In genomic region chr6:90753656-90754055, GRCm38 (mm10) we compare ENCODE assay signal across 22 mouse cellular contexts.
A peak's percentile ranks its signal among the peaks of the same experiment; 100 is the strongest.
DNase-seq lines count a peak whose midpoint lies in the region; ATAC-seq and TF ChIP-seq lines count a peak whose summit lies in the region.
"Had no signal": no experiment of that assay in that cellular context is flagged by ENCODE, and none has a peak within 500 bp of the region (broad histone marks: within the 10 kb centered on the region; RNA-seq: fewer than 3 reads in every experiment).

No protein-coding gene starts in this region.

- in situ Hi-C loops in CH12.LX (cut with MboI; ENCODE audit: low pct_ligation_motif_present, low pct_unique_long_range_greater_than_20kb, low sequenced_read_pairs): no loop called here

- dilution Hi-C loops in CH12.LX (cut with MboI; ENCODE audit: extremely low pct_ligation_motif_present, extremely low pct_unique_long_range_greater_than_20kb, low sequenced_read_pairs): no loop called here

- peak overlapping the region; percentile 50 for H3K27ac ChIP-seq in CH12.LX (ENCODE audit: insufficient read depth, low read depth)
- H3K27ac ChIP-seq in brown adipose tissue, adult 24 weeks (replicated peaks; ENCODE audit: low read depth, low read length): peak overlapping the region; percentile 53
- peak overlapping the region; percentile 70 for H3K27ac ChIP-seq in liver, postnatal 0 days (ENCODE audit: low read depth)
- H3K27ac ChIP-seq: embryonic facial prominence, embryonic 13.5 days; forebrain, embryonic 12.5 days; heart, adult 2 months; hindbrain, embryonic 10.5 days; hindbrain, embryonic 15.5 days had no signal

- H3K4me2 ChIP-seq in CH12.LX (ENCODE audit: insufficient read depth, low read depth, poor library complexity, severe bottlenecking): peak overlapping the region; percentile 12; the same call in 1 of the 2 replicates
- peak overlapping the region; percentile 18; the same call in 1 of the 2 replicates for H3K4me2 ChIP-seq in liver, postnatal 0 days (ENCODE audit: low read depth, low read length)
- H3K4me2 ChIP-seq: embryonic facial prominence, embryonic 13.5 days; forebrain, embryonic 12.5 days; heart, embryonic 12.5 days; hindbrain, embryonic 15.5 days had no signal

- H3K27me3 ChIP-seq in CH12.LX (replicated peaks): no peaks in the 10 kb centered on the region
- no peaks in the 10 kb centered on the region for H3K27me3 ChIP-seq in liver, postnatal 0 days (ENCODE audit: insufficient read depth, low read length)
- H3K27me3 ChIP-seq: embryonic facial prominence, embryonic 13.5 days; forebrain, embryonic 12.5 days; heart, embryonic 12.5 days; hindbrain, embryonic 15.5 days; Patski had no signal

- peaks cover 76% of the 10 kb centered on the region for H3K79me2 ChIP-seq in CH12.LX (replicated peaks; ENCODE audit: control insufficient read depth, extremely low read depth, insufficient read depth, poor library complexity, severe bottlenecking)

- no peak for TF ChIP-seq RAD21 in CH12.LX (IDR thresholded peaks at IDR 0.05; ENCODE audit: low read depth, low read length)

- DNase-seq in kidney, adult 9 months: peak; percentile 26
- DNase-seq in kidney, adult 11 months: no peak
- no peak for DNase-seq in CH12.LX (ENCODE audit: extremely low read depth)
- DNase-seq in liver, postnatal 0 days: no peak
- no peak for DNase-seq in heart, adult 8-10 months (ENCODE audit: low spot score)
- DNase-seq in embryo, embryonic 9.5 days (ENCODE audit: extremely low spot score): no peak
- DNase-seq: adrenal gland, postnatal 25 days; cerebellum, adult 11 months; cerebellum, adult 8-10 months; cerebellum, postnatal 14 days; embryo, embryonic 11 days; gastrocnemius, postnatal 14 days; heart, adult 2 months had no signal

- no peak for ATAC-seq in liver, postnatal 0 days
- ATAC-seq: activated CD4-positive, CD25-positive, alpha-beta regulatory T cell, adult 4 months; forebrain, embryonic 16.5 days; Patski had no signal

- no peak for TF ChIP-seq POLR2A in CH12.LX (IDR thresholded peaks at IDR 0.05; ENCODE audit: low read depth, low read length)

- peaks cover 50 to 87% of the 10 kb centered on the region in 2 experiments for H3K4me1 ChIP-seq in CH12.LX (ENCODE audit: control insufficient read depth in 1 of 2, insufficient read depth in 2 of 2)
- peaks cover 19% of the 10 kb centered on the region for H3K4me1 ChIP-seq in brown adipose tissue, adult 24 weeks (ENCODE audit: control insufficient read depth, insufficient read depth, insufficient read length, low read length)
- peaks cover 64% of the 10 kb centered on the region for H3K4me1 ChIP-seq in liver, postnatal 0 days (ENCODE audit: insufficient read depth)
- H3K4me1 ChIP-seq: embryonic facial prominence, embryonic 13.5 days; forebrain, embryonic 12.5 days; hindbrain, embryonic 15.5 days had no signal

- peaks cover 5 to 73% of the 10 kb centered on the region in 2 experiments for H3K36me3 ChIP-seq in CH12.LX (replicated peaks in 1 of 2; ENCODE audit: control insufficient read depth in 1 of 2, insufficient read depth in 1 of 2, low read length in 1 of 2)
- H3K36me3 ChIP-seq in liver, postnatal 0 days (replicated peaks; ENCODE audit: insufficient read depth, low read length): no peaks in the 10 kb centered on the region
- H3K36me3 ChIP-seq: embryonic facial prominence, embryonic 13.5 days; heart, embryonic 12.5 days; hindbrain, embryonic 15.5 days had no signal

- no peaks in the 10 kb centered on the region for H3K9me3 ChIP-seq in CH12.LX (replicated peaks; ENCODE audit: low read length)
- H3K9me3 ChIP-seq in liver, postnatal 0 days (ENCODE audit: low read length): no peaks in the 10 kb centered on the region
- H3K9me3 ChIP-seq: embryonic facial prominence, embryonic 13.5 days; forebrain, embryonic 12.5 days; heart, embryonic 12.5 days; hindbrain, embryonic 10.5 days; hindbrain, embryonic 15.5 days had no signal

- no peak for TF ChIP-seq CTCF in CH12.LX (conservative IDR thresholded peaks at IDR 0.05 in 1 of 2, IDR thresholded peaks at IDR 0.05 in 1 of 2; ENCODE audit: low read depth in 2 of 2, low read length in 2 of 2)
- TF ChIP-seq CTCF in liver, postnatal 0 days (IDR thresholded peaks at IDR 0.05; ENCODE audit: low read depth): no peak

- no peak for TF ChIP-seq EP300 in CH12.LX (IDR thresholded peaks at IDR 0.05; ENCODE audit: low read length)
- TF ChIP-seq EP300 in liver, postnatal 0 days (IDR thresholded peaks at IDR 0.05; ENCODE audit: low read depth): no peak

- no peak overlapping the region for H3K4me3 ChIP-seq in CH12.LX (replicated peaks in 1 of 3; ENCODE audit: low read depth in 2 of 3, low read length in 2 of 3, poor library complexity in 1 of 3)
- no peak overlapping the region for H3K4me3 ChIP-seq in brown adipose tissue, adult 24 weeks (ENCODE audit: insufficient read depth, low read depth, low read length)
- no peak overlapping the region for H3K4me3 ChIP-seq in liver, postnatal 0 days (ENCODE audit: low read depth, low read length)
- H3K4me3 ChIP-seq: embryonic facial prominence, embryonic 13.5 days; forebrain, embryonic 12.5 days; heart, adult 2 months; heart, embryonic 12.5 days; hindbrain, embryonic 10.5 days; hindbrain, embryonic 15.5 days had no signal

- 0 out of 2 replicates have a peak overlapping the region, but pooled peaks have one; percentile 72 for H3K9ac ChIP-seq in CH12.LX (ENCODE audit: insufficient read depth, low read depth)
- H3K9ac ChIP-seq in liver, postnatal 0 days (replicated peaks): no peak overlapping the region
- H3K9ac ChIP-seq: embryonic facial prominence, embryonic 13.5 days; forebrain, embryonic 12.5 days; heart, embryonic 12.5 days; hindbrain, embryonic 15.5 days had no signal

TF ChIP-seq in CH12.LX, 34 proteins besides CTCF, POLR2A, EP300 and RAD21:
- TF ChIP-seq TBP (conservative IDR thresholded peaks at IDR 0.05; ENCODE audit: low read depth, low read length): no peak
- no peak for TF ChIP-seq POLR2AphosphoS2 (IDR thresholded peaks at IDR 0.05; ENCODE audit: low read depth, low read length)
- TF ChIP-seq USF1 (IDR thresholded peaks at IDR 0.05; ENCODE audit: low read depth, low read length): no peak
- no peak for TF ChIP-seq ELF1 (IDR thresholded peaks at IDR 0.05; ENCODE audit: low read depth, low read length)
- TF ChIP-seq JUND (conservative IDR thresholded peaks at IDR 0.05; ENCODE audit: low read depth, low read length): no peak
- no peak for TF ChIP-seq UBTF (IDR thresholded peaks at IDR 0.05; ENCODE audit: low read depth, low read length)
- no peak; the same call in 1 of the 2 replicates for TF ChIP-seq CHD1 (IDR thresholded peaks at IDR 0.05; ENCODE audit: low read depth, low read length)
- TF ChIP-seq BHLHE40 (IDR thresholded peaks at IDR 0.05; ENCODE audit: low read depth, low read length): no peak
- TF ChIP-seq KAT2A (IDR thresholded peaks at IDR 0.05; ENCODE audit: insufficient replicate concordance, low read length): no peak
- TF ChIP-seq MYC (IDR thresholded peaks at IDR 0.05; ENCODE audit: low read depth, low read length): no peak
- no peak for TF ChIP-seq TCF12 (IDR thresholded peaks at IDR 0.05; ENCODE audit: low read depth, low read length)
